Mouse (Mus musculus): ENCODE measurements at regions not wholly inside any gene's neighbourhood (a gene's known extent, or its start where the extent isn't known, plus 50 kb on each side); places are given as distances from the start of the nearest gene placed in this dataset.
"Not testable (repeated sequence)": the region's sequence is repeated elsewhere in the genome, so short reads cannot be mapped to it uniquely, and the experiment has no call there.

DNA sequence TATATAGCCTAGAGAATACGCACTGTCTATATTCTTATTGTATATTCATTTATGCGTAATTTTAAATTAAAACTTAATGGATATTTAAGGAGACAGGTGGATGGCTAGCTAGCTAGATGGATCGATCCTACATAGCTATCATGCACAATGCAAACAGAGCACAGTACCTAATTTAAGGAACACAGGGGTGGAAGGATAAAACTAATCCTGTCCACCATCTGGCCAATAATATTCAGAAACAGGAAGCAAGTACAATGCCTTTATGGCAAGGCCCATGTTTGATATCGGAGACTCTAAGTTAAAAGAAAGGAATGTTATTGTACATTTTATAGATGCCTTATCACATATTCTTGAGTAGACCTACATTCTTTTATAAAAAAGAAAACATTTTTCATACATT lies 396.4 kb downstream of the Med10 start:
- DNase-seq (ENCODE audit: low read depth) = no peak

DNA sequence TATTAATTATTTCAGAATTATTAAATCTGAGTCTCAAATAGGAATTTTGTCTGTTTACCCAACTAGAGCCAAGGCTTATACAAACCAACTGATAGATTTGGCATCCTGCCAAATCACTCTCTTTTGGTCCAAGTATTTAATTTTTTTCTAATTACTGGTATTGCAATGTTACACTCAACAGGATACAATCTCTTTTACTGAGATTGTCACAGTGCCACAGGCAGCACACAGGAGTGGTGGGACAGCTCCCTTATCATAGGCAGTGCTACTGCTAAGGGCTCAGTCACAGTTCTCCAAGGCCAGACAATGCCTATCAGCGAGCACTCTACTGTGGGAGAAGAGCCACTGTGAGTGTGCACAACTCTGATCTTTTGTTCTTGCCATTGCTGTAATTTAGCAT lies 396.9 kb downstream of the Med10 start:
- DNase-seq (ENCODE audit: low read depth) = no peak

DNA sequence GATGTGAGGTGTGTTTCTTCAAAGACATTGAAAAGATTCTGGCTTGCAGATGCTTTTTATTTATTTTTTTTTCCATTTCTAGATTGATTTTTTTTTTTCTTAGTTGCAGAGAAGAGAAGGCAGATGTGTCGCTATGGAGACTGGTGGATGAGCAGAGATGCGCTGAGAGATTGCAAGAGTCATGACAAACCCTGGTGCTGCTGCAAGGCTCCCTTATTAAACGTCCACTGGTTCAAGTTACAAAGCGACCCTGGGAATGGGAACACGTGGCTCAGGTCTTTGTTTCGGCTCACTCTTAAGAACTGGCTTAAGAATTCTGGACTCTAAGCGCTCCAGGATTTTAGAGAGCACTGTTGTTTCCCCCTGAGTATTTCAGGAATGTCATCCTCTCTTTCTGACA lies 403.1 kb downstream of the Med10 start:
- DNase-seq (ENCODE audit: low read depth) = no peak

GRCm38 (mm10) chr13:70210158-70210557 lies 408.0 kb downstream of the Med10 start:
- DNase-seq (ENCODE audit: low read depth) = no peak

DNA sequence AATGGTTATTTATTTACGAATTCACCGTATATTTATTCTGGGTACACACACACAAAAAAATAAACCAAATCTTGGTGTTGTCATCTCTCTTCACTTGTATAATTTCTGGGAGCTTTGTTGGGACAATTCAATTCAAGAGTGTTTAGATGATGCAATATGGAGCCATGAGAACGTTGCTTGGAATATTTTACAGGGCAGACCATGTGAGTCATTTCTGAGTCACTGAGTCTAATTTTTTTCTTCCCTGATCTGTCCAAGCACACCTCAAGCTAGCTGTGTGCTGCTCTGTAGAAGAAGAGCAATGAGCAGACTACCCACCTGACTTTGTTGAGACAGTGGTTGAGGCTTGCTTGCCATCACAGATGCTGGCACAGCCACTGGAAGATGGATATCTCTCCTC lies 410.8 kb downstream of the Med10 start:
- no peak for DNase-seq (ENCODE audit: low read depth)

DNA sequence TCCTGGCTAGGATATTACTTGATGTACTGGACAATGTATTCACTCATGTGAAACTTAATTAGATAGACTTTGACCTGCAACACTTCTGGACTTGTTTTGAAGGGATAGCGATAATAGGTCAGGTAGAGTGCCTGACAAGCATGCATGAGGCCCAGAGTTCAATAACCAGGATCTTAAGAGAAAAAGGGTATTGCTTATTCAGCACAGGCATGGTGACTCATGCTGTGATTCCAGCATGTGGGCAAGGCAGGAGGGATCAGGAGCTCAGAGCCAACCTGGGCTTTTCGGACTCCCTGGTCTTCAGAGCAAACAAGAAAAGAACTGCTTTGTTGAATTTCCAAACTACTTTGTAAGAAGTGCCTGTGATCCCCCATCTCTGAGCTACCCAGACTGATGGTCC lies 411.4 kb downstream of the Med10 start:
- DNase-seq (ENCODE audit: low read depth) = no peak

DNA sequence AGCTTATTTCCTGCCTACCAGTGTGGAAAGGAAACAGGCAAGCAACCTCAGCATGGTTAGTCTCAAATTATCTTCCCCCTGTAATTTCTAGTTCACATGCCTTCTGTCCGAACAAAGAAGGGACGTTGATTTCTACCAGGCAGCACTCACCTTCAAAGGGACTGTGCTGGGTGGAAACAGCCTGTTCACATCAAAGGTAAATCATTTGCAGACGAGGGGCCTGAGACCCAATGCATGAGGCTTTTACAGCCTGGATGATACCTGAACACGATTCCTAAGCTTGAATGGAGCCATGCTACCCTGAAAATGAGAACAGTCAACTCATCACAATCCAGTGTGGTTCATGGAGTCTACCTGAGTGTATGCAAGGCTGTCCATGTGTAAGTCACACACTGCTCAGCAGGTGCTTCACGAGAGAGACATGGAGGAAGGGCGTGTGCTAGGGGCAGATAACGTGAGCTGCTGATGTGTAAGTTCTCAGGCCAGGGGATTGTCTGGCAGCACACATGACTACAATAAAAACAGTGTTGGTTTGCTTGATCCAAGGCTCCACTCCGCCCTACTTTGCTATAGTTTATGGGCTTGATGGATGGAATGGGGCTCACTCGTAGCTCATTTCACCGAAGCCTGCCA lies 411.9 kb downstream of the Med10 start:
- no peak for DNase-seq (ENCODE audit: low read depth)

GRCm38 (mm10) chr13:70216134-70216533 lies 413.9 kb downstream of the Med10 start:
- no peak for DNase-seq (ENCODE audit: low read depth)

GRCm38 (mm10) chr13:70217429-70218133 lies 415.4 kb downstream of the Med10 start:
- DNase-seq (ENCODE audit: low read depth) = no peak

- DNase-seq (ENCODE audit: low read depth) = no peak
These were observed 413.9 kb downstream of the Ice1 start for GRCm38 (mm10) chr13:70223485-70223884.

DNA sequence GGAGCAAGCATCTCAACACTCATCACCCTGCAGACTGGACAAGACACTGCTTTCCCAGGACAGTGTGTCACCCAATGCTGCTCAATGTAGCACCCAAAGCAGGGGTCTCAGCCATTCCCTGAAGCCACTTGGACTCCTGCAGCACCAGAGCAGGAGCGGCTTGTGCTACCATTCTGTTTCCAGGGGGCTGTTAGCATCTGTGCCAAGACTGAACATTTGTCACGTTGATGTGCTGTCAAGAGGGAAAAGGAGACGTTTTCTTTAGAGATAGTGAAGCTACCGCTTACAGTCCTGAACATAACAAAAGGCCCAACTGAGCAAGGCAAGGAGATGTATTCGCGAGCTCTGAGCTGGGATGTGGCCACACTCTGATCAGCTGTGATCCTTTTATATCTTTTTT lies 410.3 kb downstream of the Ice1 start:
- DNase-seq (ENCODE audit: low read depth) = no peak

DNA sequence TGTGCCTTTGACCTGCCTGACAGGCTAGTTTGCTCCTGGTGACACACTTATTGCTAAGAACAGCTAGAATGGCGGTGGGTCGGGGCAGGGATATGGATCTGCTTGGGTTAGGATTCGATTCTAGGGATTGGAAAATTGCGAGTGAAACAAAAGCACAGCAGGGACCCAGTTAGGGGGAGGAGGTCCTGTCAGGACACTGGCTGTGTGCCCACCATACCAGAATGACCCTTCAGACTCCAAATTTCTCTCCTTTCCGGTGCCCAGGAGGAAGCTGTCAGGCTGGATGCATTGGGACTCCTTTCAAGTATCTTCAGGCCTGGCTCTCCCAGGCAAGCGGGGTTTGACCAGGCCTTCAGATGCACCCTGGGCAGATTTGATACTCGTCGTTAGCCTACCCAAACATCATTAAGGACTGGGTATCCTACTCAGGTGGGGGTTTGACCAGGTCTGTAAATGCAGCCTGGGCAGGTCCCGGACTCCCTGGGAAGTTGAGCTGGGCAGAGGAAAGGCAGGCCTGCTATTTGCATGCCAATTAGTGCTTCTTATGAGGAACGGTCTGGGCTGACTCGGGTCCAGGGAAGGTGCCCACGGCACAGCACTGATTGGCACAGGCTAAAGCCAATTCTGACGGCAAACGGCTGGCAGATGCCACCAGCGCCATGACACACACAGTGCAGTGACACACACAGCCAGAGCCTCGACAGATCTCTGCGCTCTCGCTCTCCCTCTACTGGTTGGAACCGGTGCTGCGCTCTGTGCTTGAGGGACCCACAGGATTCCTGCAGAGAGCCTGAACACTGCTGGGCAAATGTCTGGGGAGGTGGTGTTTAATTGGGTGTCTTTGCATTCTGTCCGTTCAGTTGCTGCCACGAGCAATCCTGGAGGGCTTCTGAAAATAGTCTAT lies 403.3 kb downstream of the Ice1 start:
- peak; percentile 3 for DNase-seq (ENCODE audit: low read depth)

- DNase-seq (ENCODE audit: low read depth) = no peak
These were observed 393.8 kb downstream of the Ice1 start for GRCm38 (mm10) chr13:70243598-70244157.

- DNase-seq (ENCODE audit: low read depth) = no peak
These were observed 377.4 kb downstream of the Ice1 start for GRCm38 (mm10) chr13:70260003-70260496.

DNA sequence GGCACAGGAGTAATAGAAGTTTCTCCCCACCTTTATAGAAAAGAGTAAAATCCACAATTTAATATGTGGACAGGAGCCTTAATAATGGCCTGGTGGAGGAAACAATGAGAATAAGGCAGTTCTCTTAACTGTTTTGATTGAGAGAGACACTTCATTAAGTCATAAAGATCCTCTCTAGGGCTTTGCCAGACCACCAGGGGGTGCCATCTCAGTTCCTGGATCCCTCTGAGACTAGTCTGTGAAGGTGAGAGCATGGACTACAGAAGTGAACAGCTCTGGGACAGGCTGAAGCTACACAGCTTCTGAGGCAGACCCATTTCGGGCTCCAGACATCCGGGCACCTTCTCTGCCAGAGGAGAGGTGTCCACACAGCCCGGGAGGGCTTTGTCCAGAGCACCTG lies 373.8 kb downstream of the Ice1 start:
- no peak for DNase-seq (ENCODE audit: low read depth)

- not testable (repeated sequence) for DNase-seq (ENCODE audit: low read depth)
These were observed 360.5 kb downstream of the Ice1 start for GRCm38 (mm10) chr13:70276884-70277378.

GRCm38 (mm10) chr13:70277667-70278591 lies 359.5 kb downstream of the Ice1 start:
- no peak for DNase-seq (ENCODE audit: low read depth)

DNA sequence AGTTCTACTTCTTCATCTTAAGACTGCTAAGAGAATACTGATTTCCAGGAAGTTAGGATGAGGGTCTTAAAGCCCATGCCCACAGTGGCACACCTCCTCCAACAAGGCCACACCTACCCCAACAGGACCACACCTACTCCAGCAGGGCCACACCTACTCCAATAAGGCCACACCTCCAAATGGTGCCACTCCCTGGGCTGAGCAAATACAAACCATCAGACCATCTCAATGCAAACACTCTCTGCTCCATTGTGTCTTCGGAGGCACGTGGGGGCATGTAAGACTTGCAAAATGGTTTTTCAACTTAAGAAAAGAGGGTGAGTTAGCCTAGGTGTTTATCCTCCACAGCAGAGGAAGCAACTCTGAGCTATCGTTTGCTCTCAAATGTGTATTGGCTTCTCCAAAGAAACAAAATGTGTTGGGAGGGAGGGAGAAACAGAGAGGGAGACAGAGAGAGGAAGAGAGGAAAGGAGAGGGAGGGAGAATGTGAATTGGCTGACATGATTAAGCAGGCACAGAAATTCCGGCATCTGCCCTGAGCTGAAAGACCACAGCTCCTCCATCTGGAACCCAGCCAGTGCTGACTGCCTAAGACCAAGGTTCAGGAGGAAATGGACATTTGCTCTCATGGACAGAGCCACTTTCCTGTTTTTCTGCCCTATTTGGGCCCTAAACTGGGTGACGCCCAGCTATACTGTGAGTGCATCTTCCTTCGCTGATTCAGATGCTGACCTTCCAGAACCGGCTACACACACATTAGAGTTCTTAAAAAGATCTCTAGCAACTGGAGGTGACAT lies 356.2 kb downstream of the Ice1 start:
- no peak for DNase-seq (ENCODE audit: low read depth)

GRCm38 (mm10) chr13:70282731-70283130 lies 354.7 kb downstream of the Ice1 start:
- no peak for DNase-seq (ENCODE audit: low read depth)

DNA sequence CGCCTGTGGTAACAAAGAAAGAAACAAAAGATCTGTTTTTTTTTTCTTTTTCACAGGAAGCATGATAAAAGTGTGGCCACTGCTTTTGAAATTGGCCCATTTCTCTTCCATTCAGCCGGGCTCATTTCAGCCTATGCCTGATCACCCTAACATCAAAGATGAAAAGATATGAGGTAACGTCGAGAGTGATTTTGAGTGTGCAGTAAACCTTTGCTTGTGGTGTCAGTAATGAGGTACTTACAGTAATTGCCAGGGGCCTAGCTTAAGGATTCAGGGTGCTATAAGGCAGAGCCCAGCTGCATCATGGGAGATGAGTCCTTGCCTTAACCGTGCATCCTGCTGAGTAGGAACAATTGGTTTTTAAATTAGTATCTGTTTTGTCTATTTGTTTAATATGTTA lies 354.2 kb downstream of the Ice1 start:
- no peak for DNase-seq (ENCODE audit: low read depth)
